ENCODE assay signal across 37 mouse cellular contexts in genomic region chr11:115921986-115922385, GRCm38 (mm10). TPM values are rescaled to one million over a fixed set of nuclear protein-coding genes. Genes with fewer than 3 reads are reported as not detected.
"Had no signal": no experiment of that assay in that cellular context is flagged by ENCODE, and none has a peak within 500 bp of the region (broad histone marks: within the 10 kb centered on the region; RNA-seq: fewer than 3 reads in every experiment).

No protein-coding gene starts in this region.

- H3K9me3 ChIP-seq: limb, embryonic 10.5 days; limb, embryonic 12.5 days; limb, embryonic 13.5 days; limb, embryonic 15.5 days; liver, embryonic 13.5 days; liver, embryonic 15.5 days; lung, embryonic 15.5 days; megakaryocyte, embryonic 14.5 days; midbrain, embryonic 10.5 days; midbrain, embryonic 12.5 days; midbrain, embryonic 13.5 days; midbrain, embryonic 15.5 days; neural tube, embryonic 12.5 days had no signal

- DNase-seq: left cerebral cortex, postnatal 4 days; liver; liver, embryonic 13.5 days; lung, adult 18-20 months; lung, adult 2 months; lung, embryonic 14.5 days; lung, postnatal 10 days; lung, postnatal 14 days; lung, postnatal 36 days; midbrain, embryonic 14.5 days had no signal

- H3K27ac ChIP-seq: left cerebral cortex, adult 2 months; limb, embryonic 10.5 days; limb, embryonic 12.5 days; limb, embryonic 13.5 days; limb, embryonic 15.5 days; liver, embryonic 13.5 days; liver, embryonic 14.5 days; liver, embryonic 15.5 days; lung, embryonic 15.5 days; macrophage; midbrain, embryonic 10.5 days; midbrain, embryonic 12.5 days; midbrain, embryonic 13.5 days; midbrain, embryonic 15.5 days; neural tube, embryonic 12.5 days had no signal

- H3K4me1 ChIP-seq: limb, embryonic 10.5 days; limb, embryonic 12.5 days; limb, embryonic 13.5 days; limb, embryonic 15.5 days; lung, embryonic 15.5 days; midbrain, embryonic 10.5 days; midbrain, embryonic 12.5 days; midbrain, embryonic 13.5 days; midbrain, embryonic 15.5 days; neural tube, embryonic 12.5 days had no signal

- ATAC-seq: lung, postnatal 0 days; midbrain, embryonic 13.5 days; midbrain, embryonic 15.5 days; midbrain, embryonic 16.5 days had no signal

- H3K4me2 ChIP-seq: limb, embryonic 12.5 days; limb, embryonic 13.5 days; limb, embryonic 15.5 days; liver, embryonic 11.5 days; liver, embryonic 13.5 days; liver, embryonic 15.5 days; lung, embryonic 14.5 days; lung, embryonic 15.5 days; midbrain, embryonic 12.5 days; midbrain, embryonic 13.5 days; midbrain, embryonic 15.5 days; neural tube, embryonic 12.5 days had no signal

- H3K9ac ChIP-seq: limb, embryonic 12.5 days; limb, embryonic 13.5 days; limb, embryonic 15.5 days; liver, embryonic 13.5 days; liver, embryonic 14.5 days; liver, embryonic 15.5 days; lung, embryonic 14.5 days; lung, embryonic 15.5 days; midbrain, embryonic 12.5 days; midbrain, embryonic 13.5 days; midbrain, embryonic 15.5 days; neural tube, embryonic 12.5 days had no signal

- H3K4me3 ChIP-seq: left cerebral cortex, adult 2 months; limb, embryonic 10.5 days; limb, embryonic 12.5 days; limb, embryonic 13.5 days; limb, embryonic 15.5 days; liver, embryonic 13.5 days; liver, embryonic 15.5 days; lung, embryonic 15.5 days; megakaryocyte, embryonic 14.5 days; midbrain, embryonic 10.5 days; midbrain, embryonic 12.5 days; midbrain, embryonic 13.5 days; midbrain, embryonic 15.5 days; neural tube, embryonic 12.5 days had no signal

- H3K27me3 ChIP-seq: limb, embryonic 12.5 days; limb, embryonic 13.5 days; limb, embryonic 15.5 days; liver, embryonic 13.5 days; liver, embryonic 15.5 days; lung, embryonic 15.5 days; megakaryocyte, embryonic 14.5 days; midbrain, embryonic 12.5 days; midbrain, embryonic 13.5 days; midbrain, embryonic 15.5 days; neural tube, embryonic 12.5 days had no signal

RNA-seq across cellular contexts. Expression of gene Smim6, which starts 10.2 kb away (rescaled TPM):
- total RNA-seq: left cerebral cortex, adult 18-20 months; left cerebral cortex, adult 2 months; left cerebral cortex, adult 8-10 months; left cerebral cortex, postnatal 10 days; left cerebral cortex, postnatal 14 days; left cerebral cortex, postnatal 25 days; left cerebral cortex, postnatal 36 days; left cerebral cortex, postnatal 4 days; monocyte, adult 5-6 weeks had no signal
- polyA plus RNA-seq: macrophage; neural tube, embryonic 11.5 days had no signal

RNA-seq across cellular contexts. Expression of gene Smim5, which starts 22.2 kb away (rescaled TPM):
- total RNA-seq: left cerebral cortex, postnatal 36 days; left cerebral cortex, postnatal 4 days; liver, adult 2 months had no signal

RNA-seq across cellular contexts. Expression of gene Itgb4, which starts 52.5 kb away (rescaled TPM):
- total RNA-seq: monocyte, adult 5-6 weeks had no signal
- polyA plus RNA-seq: macrophage had no signal
